Comparison of ENCODE assay signal across 8 mouse cellular contexts in genomic region chr1:194618841-194619311, GRCm38 (mm10). TPM values are rescaled to one million over a fixed set of nuclear protein-coding genes. Genes with fewer than 3 reads are reported as not detected.
DNase-seq lines count a peak whose midpoint lies in the region; ATAC-seq and TF ChIP-seq lines count a peak whose summit lies in the region.

No protein-coding gene starts in this region.

- WGBS in forebrain, embryonic 14.5 days = 2% methylated on average over 19 of the region's 19 CpGs
- 3% methylated on average over 19 of the region's 19 CpGs for WGBS in liver, embryonic 16.5 days (ENCODE audit: insufficient replicate concordance)
- 1% methylated on average over 19 of the region's 19 CpGs for WGBS in neural tube, embryonic 15.5 days

- H3K36me3 ChIP-seq in ES-E14 (ENCODE audit: control insufficient read depth, insufficient read depth, low read length, poor library complexity, severe bottlenecking) = no peaks in the 10 kb centered on the region
- no peaks in the 10 kb centered on the region for H3K36me3 ChIP-seq in forebrain, embryonic 14.5 days (ENCODE audit: control insufficient read depth, insufficient read depth, low read length)
- no peaks in the 10 kb centered on the region for H3K36me3 ChIP-seq in liver, embryonic 16.5 days (ENCODE audit: control insufficient read depth, insufficient read depth)
- no peaks in the 10 kb centered on the region for H3K36me3 ChIP-seq in neural tube, embryonic 15.5 days

- no peak overlapping the region for H3K9ac ChIP-seq in ES-E14 (ENCODE audit: insufficient read depth, low read depth, low read length, poor library complexity, severe bottlenecking)
- peak overlapping the region; percentile 99 for H3K9ac ChIP-seq in forebrain, embryonic 14.5 days (ENCODE audit: low read length)
- H3K9ac ChIP-seq in liver, embryonic 16.5 days (ENCODE audit: low read depth, low read length) = no peak overlapping the region
- peak overlapping the region; percentile 97 for H3K9ac ChIP-seq in neural tube, embryonic 15.5 days (replicated peaks)

- peak overlapping the region; percentile 1 to 96; a peak in 1 of 4 replicates for H3K4me3 ChIP-seq in ES-E14 (ENCODE audit: insufficient read depth in 1 of 2, low read depth in 1 of 2, low read length in 2 of 2, poor library complexity in 1 of 2, severe bottlenecking in 1 of 2)
- H3K4me3 ChIP-seq in forebrain, embryonic 14.5 days (ENCODE audit: low read depth, low read length) = peak overlapping the region; percentile 96
- peak overlapping the region; percentile 69 for H3K4me3 ChIP-seq in liver, embryonic 16.5 days (ENCODE audit: low read depth, low read length)
- peak overlapping the region; percentile 84 for H3K4me3 ChIP-seq in neural tube, embryonic 15.5 days (replicated peaks)

- no peaks in the 10 kb centered on the region for H3K27me3 ChIP-seq in forebrain, embryonic 14.5 days (replicated peaks; ENCODE audit: control insufficient read depth, insufficient read depth, low read length)
- H3K27me3 ChIP-seq in liver, embryonic 16.5 days (ENCODE audit: control insufficient read depth, insufficient read depth, low read depth, low read length) = peaks cover 2% of the 10 kb centered on the region
- no peaks in the 10 kb centered on the region for H3K27me3 ChIP-seq in neural tube, embryonic 15.5 days (replicated peaks)

- in situ Hi-C loops in ES-E14 (cut with MboI; ENCODE audit: low sequenced_read_pairs in 2 of 2, unreplicated experiment in 2 of 2) = loop anchor here in 1 of 2 experiments (25.0 kb wide), 1 partner anchor 343 kb away; no protein-coding TSS in a partner anchor

- peaks cover 0 to 1% of the 10 kb centered on the region in 2 experiments; a peak in 1 of 4 replicates for H3K4me1 ChIP-seq in ES-E14 (ENCODE audit: control insufficient read depth in 2 of 2, insufficient read depth in 2 of 2, low read length in 2 of 2, poor library complexity in 1 of 2)
- peaks cover 17% of the 10 kb centered on the region for H3K4me1 ChIP-seq in forebrain, embryonic 14.5 days (ENCODE audit: control insufficient read depth, insufficient read depth, low read length)
- peaks cover 21% of the 10 kb centered on the region for H3K4me1 ChIP-seq in liver, embryonic 16.5 days (ENCODE audit: control insufficient read depth, low read depth, low read length)
- peaks cover 26% of the 10 kb centered on the region for H3K4me1 ChIP-seq in neural tube, embryonic 15.5 days

- H3K27ac ChIP-seq in ES-E14 (ENCODE audit: insufficient read depth, low read depth, low read length, poor library complexity, severe bottlenecking) = no peak overlapping the region
- H3K27ac ChIP-seq in forebrain, embryonic 14.5 days (ENCODE audit: low read depth, low read length) = peak overlapping the region; percentile 97
- H3K27ac ChIP-seq in liver, embryonic 16.5 days (ENCODE audit: low read length) = no peak overlapping the region
- peak overlapping the region; percentile 97 for H3K27ac ChIP-seq in neural tube, embryonic 15.5 days (replicated peaks)

- H3K4me2 ChIP-seq in forebrain, embryonic 14.5 days (ENCODE audit: low read length) = peak overlapping the region; percentile 55
- H3K4me2 ChIP-seq in liver, embryonic 16.5 days (ENCODE audit: low read depth, low read length) = peak overlapping the region; percentile 94
- H3K4me2 ChIP-seq in neural tube, embryonic 15.5 days = peak overlapping the region; percentile 76

- peak; percentile 82 for DNase-seq in ES-E14 (ENCODE audit: low read depth, low spot score)
- peak; percentile 95 for DNase-seq in forebrain, embryonic 14.5 days (ENCODE audit: low spot score)
- DNase-seq in heart, postnatal 10 days = peak; percentile 91 to 94
- peak; percentile 79 to 85 for DNase-seq in kidney, postnatal 4 days
- peak; percentile 58 for DNase-seq in thymus, postnatal 0 days (ENCODE audit: low spot score)

- no peaks in the 10 kb centered on the region for H3K9me3 ChIP-seq in ES-E14 (ENCODE audit: control insufficient read depth, insufficient read depth, low read depth, low read length)
- no peaks in the 10 kb centered on the region for H3K9me3 ChIP-seq in forebrain, embryonic 14.5 days (replicated peaks; ENCODE audit: control insufficient read depth, low read length)
- no peaks in the 10 kb centered on the region for H3K9me3 ChIP-seq in liver, embryonic 16.5 days (replicated peaks; ENCODE audit: control insufficient read depth, low read length)
- H3K9me3 ChIP-seq in neural tube, embryonic 15.5 days (replicated peaks) = no peaks in the 10 kb centered on the region

- ATAC-seq in cerebellum, adult (ENCODE audit: insufficient number of reproducible peaks, low FRiP score, low TSS enrichment) = peak; percentile 33
- peak; percentile 42 for ATAC-seq in forebrain, embryonic 14.5 days
- no peak for ATAC-seq in liver, embryonic 16.5 days (ENCODE audit: low read depth)
- peak; percentile 65 for ATAC-seq in neural tube, embryonic 15.5 days (ENCODE audit: low FRiP score)

- intact Hi-C loops in heart, postnatal 10 days (cut with DNase I) = loop anchor here (1.0 to 5.0 kb wide), 4 partner anchors 103 to 922 kb away; no protein-coding TSS in a partner anchor

TF ChIP-seq in ES-E14, 5 proteins besides CTCF, POLR2A, EP300 and RAD21:
- TF ChIP-seq MAFK (IDR thresholded peaks at IDR 0.05; ENCODE audit: insufficient read depth, low read depth, low read length) (no peak), HCFC1 (IDR thresholded peaks at IDR 0.05; ENCODE audit: borderline replicate concordance, insufficient read depth, low read length) (no peak), ZNF384 (IDR thresholded peaks at IDR 0.05; ENCODE audit: low read depth, low read length) (no peak), ZC3H11A (IDR thresholded peaks at IDR 0.05; ENCODE audit: borderline replicate concordance, low read depth, low read length) (no peak), CHD2 (IDR thresholded peaks at IDR 0.05; ENCODE audit: low read depth, low read length) (no peak)

RNA-seq across cellular contexts. Expression of gene Plxna2, which starts 0.9 kb away (rescaled TPM):
- total RNA-seq in ES-E14 (2012; rRNA removed) = 3.9 and 5.2 TPM in 2 replicates
- polyA plus RNA-seq in forebrain, embryonic 14.5 days (2014; fragmentation: Nextera tagmentation; extraction: Ambion mirVana) = 54.7 and 65.7 TPM in 2 replicates
- 10 to 100 TPM; 25.5 to 34.6 TPM for total RNA-seq in heart, postnatal 10 days (2021)
- 1.7 and 2.2 TPM in 2 replicates for polyA plus RNA-seq in liver, embryonic 16.5 days (2015; fragmentation: Nextera tagmentation; extraction: Ambion mirVana)
- 37.7 and 42.4 TPM in 2 replicates for polyA plus RNA-seq in neural tube, embryonic 15.5 days (2015; fragmentation: Nextera tagmentation; extraction: Ambion mirVana)
- polyA plus RNA-seq in thymus, postnatal 0 days (2015; fragmentation: Nextera tagmentation; extraction: Ambion mirVana) = 0.87 and 0.95 TPM in 2 replicates

Comparison
In these comparisons a context has a peak if more than half of its experiments do, and no peak if none do; other contexts are left out.
1. H3K27ac ChIP-seq: peak in forebrain, embryonic 14.5 days (single experiment) and neural tube, embryonic 15.5 days (single experiment); none in ES-E14 (single experiment) and liver, embryonic 16.5 days (single experiment).
2. H3K9ac ChIP-seq: peak in forebrain, embryonic 14.5 days (single experiment) and neural tube, embryonic 15.5 days (single experiment); none in ES-E14 (single experiment) and liver, embryonic 16.5 days (single experiment).
3. RNA of gene Plxna2, which starts 0.9 kb away (polyA plus RNA-seq): 54.7 to 65.7 TPM in forebrain, embryonic 14.5 days and 37.7 to 42.4 TPM in neural tube, embryonic 15.5 days; 1.7 to 2.2 TPM in liver, embryonic 16.5 days and 0.87 to 0.95 TPM in thymus, postnatal 0 days; every median in the first group is over 10 times any median in the second.
4. Peak in every context shown above with its lines, with median percentiles within 50 percentile points of each other: DNase-seq, H3K4me3 ChIP-seq and H3K4me2 ChIP-seq.